Mouse (Mus musculus): ENCODE data around the gene Trnau1ap.

DNA sequence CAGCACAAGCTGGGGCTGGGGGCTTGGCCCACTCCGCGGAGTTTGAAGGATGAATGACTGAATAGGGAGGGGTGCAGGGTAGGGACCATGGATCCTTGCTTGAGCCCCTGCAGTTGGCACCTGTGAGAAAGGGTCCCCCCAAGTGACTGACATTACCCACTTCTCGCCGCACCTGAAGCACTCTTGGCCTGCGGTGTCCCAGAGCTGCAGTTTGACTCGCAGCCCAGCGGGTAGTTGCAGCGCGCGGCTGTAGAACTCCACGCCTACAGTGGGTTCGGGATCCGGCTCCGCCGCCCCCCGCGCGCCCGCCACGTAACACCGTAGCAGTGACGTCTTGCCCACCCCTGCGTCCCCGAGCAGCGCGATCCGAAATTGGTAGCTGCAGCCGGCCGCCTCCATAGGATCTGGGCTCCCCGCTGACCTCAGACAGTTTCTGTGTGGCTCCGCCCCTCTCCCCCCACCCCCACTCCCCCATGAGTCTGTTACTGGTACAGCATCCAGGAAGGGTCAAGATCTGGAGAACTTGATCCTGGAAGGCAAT lies 26.3 kb downstream of the Trnau1ap start, which contains the start of gene Rab42:
- no peak for TF ChIP-seq POLR2A (IDR thresholded peaks at IDR 0.05; ENCODE audit: low read depth, low read length)
- no peak; the same call in 1 of the 2 replicates for TF ChIP-seq CTCF (IDR thresholded peaks at IDR 0.05; ENCODE audit: extremely low read depth, insufficient read depth, insufficient read length, insufficient replicate concordance)

Measured in spleen, adult 2 months (tissue).